Mouse (Mus musculus): ENCODE measurements around the gene Arl5c. TPM values are rescaled to one million over a fixed set of nuclear protein-coding genes. Genes with fewer than 3 reads are reported as not detected.

Arl5c gene
- polyA plus RNA-seq, 1 experiment = 1.1 TPM

- TF ChIP-seq POLR2A (IDR thresholded peaks at IDR 0.05; ENCODE audit: low read depth, low read length) (no peak), CTCF (IDR thresholded peaks at IDR 0.05; ENCODE audit: extremely low read depth, insufficient read length, insufficient replicate concordance, low read depth, low read length) (peak; percentile 41; the same call in 1 of the 2 replicates)
- Histone ChIP-seq H3K27me3 (ENCODE audit: control insufficient read depth, insufficient read depth, low read length) (no peaks in the 10 kb centered on the region), H3K4me3 (ENCODE audit: low read depth, low read length) (no peak overlapping the region), H3K27ac (ENCODE audit: insufficient read depth, low read depth, low read length) (no peak overlapping the region), H3K36me3 (ENCODE audit: control insufficient read depth, insufficient read depth, low read length) (no peaks in the 10 kb centered on the region), H3K4me1 (ENCODE audit: control insufficient read depth, insufficient read depth, insufficient read length, low read length) (no peaks in the 10 kb centered on the region)
- WGBS = 83% methylated on average over 1 of the region's 1 CpGs
Measured at GRCm38 (mm10) chr11:97960907-97961306, 35.1 kb downstream of the Arl5c start.

- WGBS = 74% methylated on average over 5 of the region's 5 CpGs
- TF ChIP-seq CTCF (IDR thresholded peaks at IDR 0.05; ENCODE audit: extremely low read depth, insufficient read length, insufficient replicate concordance, low read depth, low read length) (no peak), POLR2A (IDR thresholded peaks at IDR 0.05; ENCODE audit: low read depth, low read length) (no peak)
- Histone ChIP-seq H3K4me3 (ENCODE audit: low read depth, low read length) (no peak overlapping the region), H3K27ac (ENCODE audit: insufficient read depth, low read depth, low read length) (no peak overlapping the region), H3K27me3 (ENCODE audit: control insufficient read depth, insufficient read depth, low read length) (no peaks in the 10 kb centered on the region), H3K4me1 (ENCODE audit: control insufficient read depth, insufficient read depth, insufficient read length, low read length) (no peaks in the 10 kb centered on the region), H3K36me3 (ENCODE audit: control insufficient read depth, insufficient read depth, low read length) (no peaks in the 10 kb centered on the region)
Measured at GRCm38 (mm10) chr11:97959300-97959680, 36.7 kb downstream of the Arl5c start.

GRCm38 (mm10) chr11:97958641-97959299 is 37.2 kb downstream of the Arl5c start:
- Histone ChIP-seq H3K4me1 (ENCODE audit: control insufficient read depth, insufficient read depth, insufficient read length, low read length) (no peaks in the 10 kb centered on the region), H3K27ac (ENCODE audit: insufficient read depth, low read depth, low read length) (no peak overlapping the region), H3K27me3 (ENCODE audit: control insufficient read depth, insufficient read depth, low read length) (no peaks in the 10 kb centered on the region), H3K4me3 (ENCODE audit: low read depth, low read length) (no peak overlapping the region), H3K36me3 (ENCODE audit: control insufficient read depth, insufficient read depth, low read length) (no peaks in the 10 kb centered on the region)
- TF ChIP-seq CTCF (IDR thresholded peaks at IDR 0.05; ENCODE audit: extremely low read depth, insufficient read length, insufficient replicate concordance, low read depth, low read length) = no peak
- TF ChIP-seq POLR2A (IDR thresholded peaks at IDR 0.05; ENCODE audit: low read depth, low read length) = no peak
- WGBS = 79% methylated on average over 7 of the region's 7 CpGs

- Histone ChIP-seq H3K4me1 (ENCODE audit: control insufficient read depth, insufficient read depth, insufficient read length, low read length) (no peaks in the 10 kb centered on the region), H3K36me3 (ENCODE audit: control insufficient read depth, insufficient read depth, low read length) (no peaks in the 10 kb centered on the region), H3K4me3 (ENCODE audit: low read depth, low read length) (no peak overlapping the region), H3K27me3 (ENCODE audit: control insufficient read depth, insufficient read depth, low read length) (no peaks in the 10 kb centered on the region), H3K27ac (ENCODE audit: insufficient read depth, low read depth, low read length) (no peak overlapping the region)
- TF ChIP-seq CTCF (IDR thresholded peaks at IDR 0.05; ENCODE audit: extremely low read depth, insufficient read length, insufficient replicate concordance, low read depth, low read length) (no peak), POLR2A (IDR thresholded peaks at IDR 0.05; ENCODE audit: low read depth, low read length) (no peak)
- WGBS = 44% methylated on average over 6 of the region's 6 CpGs
Measured at GRCm38 (mm10) chr11:97956905-97957560, 38.9 kb downstream of the Arl5c start.

- no peaks in the 10 kb centered on the region for H3K27me3 ChIP-seq (ENCODE audit: control insufficient read depth, insufficient read depth, low read length)
- no peak overlapping the region for H3K27ac ChIP-seq (ENCODE audit: insufficient read depth, low read depth, low read length)
- no peaks in the 10 kb centered on the region for H3K36me3 ChIP-seq (ENCODE audit: control insufficient read depth, insufficient read depth, low read length)
- H3K4me3 ChIP-seq (ENCODE audit: low read depth, low read length) = no peak overlapping the region
- no peaks in the 10 kb centered on the region for H3K4me1 ChIP-seq (ENCODE audit: control insufficient read depth, insufficient read depth, insufficient read length, low read length)
- TF ChIP-seq POLR2A (IDR thresholded peaks at IDR 0.05; ENCODE audit: low read depth, low read length) (no peak), CTCF (IDR thresholded peaks at IDR 0.05; ENCODE audit: extremely low read depth, insufficient read length, insufficient replicate concordance, low read depth, low read length) (no peak)
- 76% methylated on average over 4 of the region's 4 CpGs for WGBS
Measured at GRCm38 (mm10) chr11:97955915-97956314, 40.1 kb downstream of the Arl5c start.

- 72% methylated on average over 9 of the region's 9 CpGs for WGBS
- Histone ChIP-seq H3K36me3 (ENCODE audit: control insufficient read depth, insufficient read depth, low read length) (no peaks in the 10 kb centered on the region), H3K27ac (ENCODE audit: insufficient read depth, low read depth, low read length) (no peak overlapping the region), H3K27me3 (ENCODE audit: control insufficient read depth, insufficient read depth, low read length) (no peaks in the 10 kb centered on the region), H3K4me1 (ENCODE audit: control insufficient read depth, insufficient read depth, insufficient read length, low read length) (no peaks in the 10 kb centered on the region), H3K4me3 (ENCODE audit: low read depth, low read length) (no peak overlapping the region)
- TF ChIP-seq CTCF (IDR thresholded peaks at IDR 0.05; ENCODE audit: extremely low read depth, insufficient read length, insufficient replicate concordance, low read depth, low read length) = no peak
- TF ChIP-seq POLR2A (IDR thresholded peaks at IDR 0.05; ENCODE audit: low read depth, low read length) = no peak
Measured at GRCm38 (mm10) chr11:97955146-97955902, 40.7 kb downstream of the Arl5c start.
